Mouse (Mus musculus): ENCODE data around the gene Wnt7b.

Gene Wnt7b

DNA sequence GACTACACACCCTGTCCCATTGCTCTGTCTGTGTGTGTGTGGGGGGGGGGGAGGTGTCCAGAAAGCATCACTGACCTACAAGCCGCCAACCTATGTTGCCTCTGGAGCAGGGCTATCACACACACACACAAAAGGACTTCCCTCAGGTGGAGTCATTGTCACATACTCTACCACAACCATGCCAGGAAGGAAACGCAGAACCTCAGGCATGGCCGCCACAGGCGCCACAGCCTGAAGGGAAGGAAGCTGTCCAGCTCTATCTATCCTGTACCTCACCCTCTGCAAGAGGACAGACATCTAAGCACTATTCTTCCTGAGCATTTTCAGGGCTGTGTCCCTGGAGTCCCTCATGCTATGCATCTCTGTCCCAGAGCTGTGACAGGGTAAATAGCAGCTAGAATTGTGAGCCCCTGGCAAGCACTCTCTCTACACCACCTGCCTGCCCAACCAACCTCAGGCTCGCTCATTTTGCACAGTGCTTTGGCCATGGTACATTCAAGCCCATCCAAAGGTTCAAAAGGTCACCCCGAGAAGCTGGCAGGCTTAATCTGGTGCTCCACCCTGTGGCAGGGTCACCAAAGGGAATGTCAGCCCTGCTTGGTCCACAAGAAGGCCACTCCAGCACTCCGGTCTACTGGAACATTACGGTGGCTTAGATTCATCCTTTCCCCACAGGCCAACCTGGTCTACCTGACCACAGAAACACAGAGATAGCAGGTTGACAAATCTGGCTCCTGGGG lies 12.1 kb downstream of the Wnt7b start:
- DNase-seq (ENCODE audit: low read depth, low spot score), result no peak

GRCm38 (mm10) chr15:85569167-85569797 lies 13.0 kb downstream of the Wnt7b start:
- DNase-seq (ENCODE audit: low read depth, low spot score), result no peak

DNA sequence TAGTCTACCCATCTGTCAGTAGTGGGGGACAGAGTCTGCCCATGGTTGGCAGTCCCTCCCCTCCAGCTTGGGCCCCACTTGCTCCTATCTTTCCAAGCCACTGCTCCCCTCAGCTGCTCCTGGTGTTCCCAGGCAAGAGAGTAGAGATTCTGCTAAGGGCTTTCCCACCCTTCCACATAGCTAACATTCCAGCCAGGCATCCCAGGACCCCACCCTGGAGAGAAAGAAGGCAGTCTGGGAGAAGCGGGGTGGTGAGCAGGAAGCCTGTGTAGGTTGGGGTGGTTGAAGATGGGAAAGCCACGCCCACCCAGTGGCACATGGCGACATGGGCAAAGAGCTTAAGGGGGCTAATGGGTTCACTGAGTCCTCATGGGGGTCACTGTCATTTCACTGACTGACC lies 13.9 kb downstream of the Wnt7b start:
- no peak for DNase-seq (ENCODE audit: low read depth, low spot score)

GRCm38 (mm10) chr15:85564966-85565365 lies 17.3 kb downstream of the Wnt7b start:
- DNase-seq (ENCODE audit: low read depth, low spot score), result no peak

GRCm38 (mm10) chr15:85564034-85564769 lies 18.1 kb downstream of the Wnt7b start:
- no peak for DNase-seq (ENCODE audit: low read depth, low spot score)

- DNase-seq (ENCODE audit: low read depth, low spot score), result no peak
Observed at GRCm38 (mm10) chr15:85561953-85562352, 20.3 kb downstream of the Wnt7b start.

GRCm38 (mm10) chr15:85560830-85561229 lies 21.4 kb downstream of the Wnt7b start:
- no peak for DNase-seq (ENCODE audit: low read depth, low spot score)

DNA sequence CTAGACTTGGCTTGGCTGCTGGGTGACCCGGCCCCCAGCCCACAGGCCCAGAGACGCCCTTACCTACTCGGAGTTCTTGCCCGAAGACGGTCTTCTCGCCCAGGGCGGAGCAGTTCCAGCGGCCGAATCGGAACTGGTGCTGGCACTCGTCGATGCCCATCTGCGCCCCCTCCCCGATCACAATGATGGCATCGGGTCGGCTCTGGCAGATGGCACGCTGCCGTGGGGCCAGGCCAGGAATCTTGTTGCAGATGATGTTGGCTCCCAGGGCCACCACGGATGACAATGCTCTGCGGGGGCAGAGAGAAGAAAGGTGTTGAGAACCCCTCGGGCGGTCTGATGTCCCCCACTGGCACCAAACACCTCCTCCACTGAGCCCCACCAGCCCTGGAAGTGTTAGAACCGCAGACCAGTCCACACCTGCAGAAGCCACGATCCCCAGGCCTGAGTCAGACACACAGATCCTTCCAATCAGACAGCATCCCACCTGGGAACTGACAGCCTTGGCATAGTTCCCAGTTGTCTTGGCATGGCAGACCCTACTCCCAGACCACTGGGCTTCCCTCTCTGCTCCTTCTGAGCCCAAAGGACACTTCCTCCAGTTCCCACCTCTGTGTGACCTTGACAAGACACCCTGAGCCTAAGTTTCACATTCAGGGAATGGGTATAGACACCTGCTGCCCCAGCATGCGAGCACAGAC lies 23.3 kb downstream of the Wnt7b start:
- DNase-seq (ENCODE audit: low read depth, low spot score), result no peak

- DNase-seq (ENCODE audit: low read depth, low spot score), result no peak
Observed at GRCm38 (mm10) chr15:85555799-85556198, 26.5 kb downstream of the Wnt7b start.

DNA sequence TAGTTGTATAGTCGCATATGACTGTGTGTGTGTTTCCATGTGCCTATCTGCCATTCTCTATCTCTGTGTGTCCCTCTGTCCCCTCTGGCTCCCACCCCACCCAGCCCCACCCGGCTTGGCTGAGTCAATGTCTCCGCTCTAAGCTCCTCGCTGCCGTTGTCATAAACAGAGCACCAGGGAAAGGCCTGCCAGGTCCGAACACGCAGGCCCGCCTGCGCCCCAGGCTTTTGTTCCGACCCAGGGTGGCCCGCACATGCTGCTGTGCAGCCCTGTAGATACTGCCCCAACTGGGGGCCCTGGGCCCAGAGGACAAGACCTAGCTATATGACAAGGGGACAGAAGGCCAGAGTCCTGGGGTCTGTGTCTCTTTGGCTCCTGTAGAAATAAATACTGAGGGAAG lies 28.9 kb downstream of the Wnt7b start:
- no peak for DNase-seq (ENCODE audit: low read depth, low spot score)

- DNase-seq (ENCODE audit: low read depth, low spot score), result no peak
Observed at GRCm38 (mm10) chr15:85546500-85546899, 35.8 kb downstream of the Wnt7b start.

GRCm38 (mm10) chr15:85545369-85545768 lies 36.9 kb downstream of the Wnt7b start:
- DNase-seq (ENCODE audit: low read depth, low spot score), result no peak

DNA sequence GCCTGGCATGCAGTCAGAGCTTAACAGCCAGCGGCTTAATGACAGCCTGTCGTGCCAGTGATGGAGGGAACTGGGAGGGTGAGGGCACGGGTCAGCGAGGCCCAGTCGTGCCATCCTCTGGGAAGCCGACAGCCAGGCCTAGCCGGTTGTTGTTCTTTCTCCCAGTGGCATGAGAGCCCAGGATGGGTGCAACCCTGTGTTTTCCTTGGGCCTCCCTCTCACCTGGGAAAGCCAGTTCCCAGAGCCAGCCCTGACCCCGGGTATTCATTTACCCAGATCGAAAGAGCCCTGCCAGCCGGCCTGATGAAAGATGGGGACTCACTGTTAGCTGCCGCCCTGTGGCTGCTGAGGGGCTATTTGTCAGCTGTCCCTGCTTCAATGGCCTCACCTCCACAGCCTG lies 44.1 kb downstream of the Wnt7b start:
- no peak for DNase-seq (ENCODE audit: low read depth, low spot score)

DNA sequence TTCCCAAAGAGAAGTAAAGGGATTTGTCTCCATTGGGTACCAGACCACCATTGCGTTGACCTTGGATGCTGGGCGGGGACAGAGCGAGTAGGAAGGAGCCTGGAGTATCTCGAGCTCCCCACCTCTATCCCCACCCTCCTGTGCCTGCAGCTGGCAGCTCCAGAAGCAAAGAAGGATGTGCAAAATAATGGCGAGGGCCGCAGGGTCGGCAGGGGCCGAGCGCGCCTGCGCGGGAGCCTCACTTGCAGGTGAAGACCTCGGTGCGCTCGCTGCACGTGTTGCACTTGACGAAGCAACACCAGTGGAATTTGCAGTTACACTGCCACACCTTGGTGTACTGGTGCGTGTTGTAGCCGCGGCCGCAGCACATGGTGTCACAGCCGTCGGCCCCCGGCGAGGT lies 45.1 kb downstream of the Wnt7b start:
- no peak for DNase-seq (ENCODE audit: low read depth, low spot score)

DNA sequence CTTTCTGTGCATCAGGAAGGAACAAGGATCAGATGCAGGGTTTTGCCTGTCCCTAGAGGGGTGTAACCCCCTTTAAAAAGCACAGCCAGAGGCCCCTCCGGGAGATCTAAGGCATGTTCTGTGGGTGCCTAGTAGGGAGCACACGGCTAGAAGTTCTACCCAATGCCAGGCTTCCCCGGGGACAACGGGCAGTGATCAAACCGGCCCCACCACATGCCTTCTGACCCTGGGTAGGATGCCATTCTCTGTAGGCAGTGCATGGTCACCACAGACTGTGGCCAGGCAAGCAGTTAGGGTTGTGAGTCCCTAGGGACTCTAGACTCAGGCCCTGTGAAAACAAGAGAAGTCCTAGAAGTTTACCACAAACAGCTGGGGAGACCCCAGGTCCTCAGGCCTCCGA lies 47.6 kb downstream of the Wnt7b start:
- DNase-seq (ENCODE audit: low read depth, low spot score), result no peak

- no peak for DNase-seq (ENCODE audit: low read depth, low spot score)
Observed at GRCm38 (mm10) chr15:85534215-85534614, 48.1 kb downstream of the Wnt7b start.

DNA sequence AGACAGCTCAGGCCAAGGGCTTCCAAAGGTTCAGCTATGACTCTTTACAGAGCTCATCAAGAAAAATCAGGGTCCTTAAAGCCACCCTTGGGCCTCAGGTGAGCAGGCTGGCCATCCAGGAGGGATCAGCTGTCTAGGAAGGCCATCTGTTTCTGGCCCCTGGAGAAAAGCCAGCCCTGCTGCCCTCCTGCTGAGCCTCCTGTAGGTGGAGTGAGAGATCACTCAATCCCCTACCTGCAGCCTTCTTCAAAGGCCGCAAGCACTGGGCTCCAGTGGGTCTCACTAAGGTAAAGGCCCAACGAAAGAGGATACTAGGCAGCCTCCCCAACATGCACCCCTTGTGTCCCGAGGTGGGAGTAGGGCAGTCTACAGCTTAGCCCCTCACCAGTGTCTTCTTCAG lies 50.2 kb downstream of the Wnt7b start:
- no peak for DNase-seq (ENCODE audit: low read depth, low spot score)

- no peak for DNase-seq (ENCODE audit: low read depth, low spot score)
Observed at GRCm38 (mm10) chr15:85529911-85530310, 52.4 kb downstream of the Wnt7b start.

- DNase-seq (ENCODE audit: low read depth, low spot score), result no peak
Observed at GRCm38 (mm10) chr15:85524404-85524950, 57.8 kb downstream of the Wnt7b start.

GRCm38 (mm10) chr15:85523173-85523991 lies 58.9 kb downstream of the Wnt7b start:
- DNase-seq (ENCODE audit: low read depth, low spot score), result no peak

DNA sequence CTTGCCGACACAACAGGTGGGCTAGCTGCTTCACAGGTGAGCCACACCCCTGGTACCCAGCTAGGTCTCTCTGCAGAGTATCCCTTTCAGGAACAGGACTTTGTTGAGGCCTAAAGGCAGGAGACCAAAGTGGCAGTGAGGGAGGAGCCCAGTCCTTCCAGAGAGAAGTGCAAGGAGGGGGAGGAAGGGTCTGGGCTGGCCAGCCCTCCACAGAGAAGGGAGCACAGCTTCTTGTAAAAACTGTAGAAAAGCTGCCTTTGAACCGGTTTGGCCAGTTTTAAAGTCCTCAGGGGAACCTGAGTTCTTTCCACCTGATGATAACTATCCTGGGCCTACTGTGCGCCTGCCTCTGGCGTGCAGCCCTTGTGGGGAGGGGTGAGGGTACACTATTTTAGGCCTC lies 62.8 kb downstream of the Wnt7b start:
- no peak for DNase-seq (ENCODE audit: low read depth, low spot score)
